Mouse (Mus musculus) thymus, postnatal 0 days (tissue): ENCODE results near the gene Bdp1. TPM values are rescaled to one million over a fixed set of nuclear protein-coding genes. Genes with fewer than 3 reads are reported as not detected.

Experiments
- DNase-seq: peaks from one replicate; pipeline ENCODE4 v3.0.0-alpha.2; 2015; ENCODE audit warnings: low spot score
- polyA plus RNA-seq: library from polyadenylated mRNA; unstranded; fragments of >200 nt; fragmentation: Nextera tagmentation; extraction: Ambion mirVana; gene quantifications from 2 replicates; pipeline ENCODE4 v1.2.1, GENCODE M21; 2015

Bdp1 gene
- polyA plus RNA-seq, 1 experiment from 2014 or later, result 33.0 TPM

DNA sequence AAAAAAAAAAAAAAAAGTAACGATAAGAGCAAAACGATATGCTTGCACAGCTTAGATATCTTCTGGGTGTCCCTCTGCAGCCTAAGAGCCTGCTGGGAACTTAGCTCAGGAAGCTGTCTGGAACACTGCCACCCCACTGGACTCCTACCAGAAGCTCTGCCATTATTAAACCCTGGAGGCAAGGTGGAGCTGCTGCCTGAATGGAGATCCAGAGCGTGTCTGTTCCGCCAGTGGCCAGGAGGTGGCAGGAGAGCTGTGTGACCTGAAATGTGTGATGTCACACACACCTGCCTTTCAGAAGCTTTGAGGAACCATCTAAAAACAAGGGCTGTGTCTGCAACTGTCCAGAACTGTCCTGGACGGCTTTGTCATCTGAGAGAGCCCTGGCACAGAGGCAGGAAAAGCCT, 102.1 kb downstream of the Bdp1 start:
- DNase-seq, result peak; percentile 81

DNA sequence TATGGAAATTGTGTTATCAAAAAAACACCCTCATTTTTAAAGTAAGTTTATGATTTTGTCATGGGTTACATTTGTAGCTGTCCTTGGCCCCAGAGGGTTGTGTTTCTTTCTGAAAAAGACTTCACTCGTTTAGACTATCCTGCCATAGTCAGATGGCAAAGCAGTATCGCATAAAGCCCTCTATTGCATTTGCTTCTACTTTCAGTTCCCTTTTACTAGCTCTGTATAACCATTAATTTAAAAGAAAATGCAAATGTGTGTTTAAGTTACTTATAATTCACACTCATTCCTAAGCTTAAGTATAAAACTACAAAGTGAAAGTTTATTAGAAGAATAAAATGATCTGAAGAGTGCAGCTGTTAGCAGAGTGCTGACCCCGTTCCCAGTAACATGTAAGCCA, 104.8 kb downstream of the Bdp1 start:
- no peak for DNase-seq

DNA sequence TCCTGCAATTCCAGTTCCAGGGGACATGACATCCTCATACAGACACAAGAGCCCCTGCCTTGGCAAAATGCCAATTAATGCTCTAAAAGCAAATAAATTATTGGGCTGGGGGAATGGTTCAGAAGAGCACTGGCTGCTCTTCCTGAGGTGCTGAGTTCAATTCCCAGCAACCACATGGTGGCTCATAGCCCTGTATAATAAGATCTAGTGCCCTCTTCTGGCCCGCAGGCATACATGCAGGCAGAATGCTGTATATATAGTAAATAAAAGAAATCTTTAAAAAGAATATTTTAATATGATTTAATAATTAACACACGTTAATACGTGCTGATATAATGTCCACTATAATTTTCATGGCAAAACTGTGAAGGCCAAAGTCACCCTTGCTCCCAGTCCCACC, 105.8 kb downstream of the Bdp1 start:
- no peak for DNase-seq

DNA sequence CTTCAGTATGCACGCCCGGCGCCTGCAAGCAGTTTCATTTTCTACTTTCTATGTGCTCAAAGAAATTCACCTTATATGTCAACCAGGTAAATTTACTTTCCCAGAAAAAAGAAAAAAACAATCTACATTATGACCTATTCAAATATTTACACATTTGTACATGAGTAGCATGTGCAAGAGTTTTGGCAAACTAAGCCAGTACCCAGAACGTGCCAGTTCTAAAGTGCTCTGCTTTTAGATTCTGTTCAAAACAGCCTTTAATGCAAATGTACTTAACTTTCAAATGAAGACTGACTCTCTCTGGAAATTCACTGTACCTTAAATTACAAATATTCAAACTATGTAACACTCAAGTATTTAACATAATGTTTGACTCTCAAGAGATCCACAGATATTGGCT, 114.3 kb downstream of the Bdp1 start:
- DNase-seq, result no peak

DNA sequence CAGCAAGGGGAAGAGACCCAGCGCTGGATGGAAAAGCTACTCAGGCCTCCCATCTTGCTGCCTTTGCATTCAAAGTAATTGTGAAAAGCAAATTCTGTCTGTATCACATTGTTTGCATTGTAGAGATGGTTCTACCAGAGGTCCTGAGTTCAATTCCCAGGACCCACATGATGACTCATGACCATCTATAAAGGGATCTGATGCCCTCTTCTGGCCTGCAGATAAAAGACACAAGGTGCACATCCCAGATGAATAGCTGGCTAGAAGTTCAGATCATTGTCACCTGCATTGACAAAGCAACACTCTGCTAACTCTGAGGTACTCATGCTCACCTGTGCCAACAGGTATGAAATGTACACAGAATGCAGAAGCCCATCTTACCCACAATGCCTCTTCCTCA, 120.5 kb downstream of the Bdp1 start:
- no peak for DNase-seq

DNA sequence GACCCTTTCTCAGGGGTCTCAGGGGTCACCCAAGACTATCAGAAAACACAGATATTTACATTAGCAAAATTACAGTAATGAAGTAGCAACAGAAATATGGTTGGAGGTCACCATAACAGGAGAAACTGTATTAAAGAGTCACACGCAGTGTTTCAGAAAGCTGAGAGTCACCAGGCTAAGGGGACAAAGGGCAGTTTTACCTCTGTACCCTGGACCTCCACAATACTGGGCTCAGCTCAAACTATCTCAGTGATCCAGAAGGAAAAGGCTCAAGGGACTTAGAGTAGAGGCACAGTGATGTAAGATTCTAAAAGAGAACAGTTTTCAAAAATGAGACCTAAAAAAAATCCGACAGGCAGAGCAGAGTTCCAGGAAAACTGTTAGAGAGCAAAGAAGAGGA, 124.5 kb downstream of the Bdp1 start:
- no peak for DNase-seq

DNA sequence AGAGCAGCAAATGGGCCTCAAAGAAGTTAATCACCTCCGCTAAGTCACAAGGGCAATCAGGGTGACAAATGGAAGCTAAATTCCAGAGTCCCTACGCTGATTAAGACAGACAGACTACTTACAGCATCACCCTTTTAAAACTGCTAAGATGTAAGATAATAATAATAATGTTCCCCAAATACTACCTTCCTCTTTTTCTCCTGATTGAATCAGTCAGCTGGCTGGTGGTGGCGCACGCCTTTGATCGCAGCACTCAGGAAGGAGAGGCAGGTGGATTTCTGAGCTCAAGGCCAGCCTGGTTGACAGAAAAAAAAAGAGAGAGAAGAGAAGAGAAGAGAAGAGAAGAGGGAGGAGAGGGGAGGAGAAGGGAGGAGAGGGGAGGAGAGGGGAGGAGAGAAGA, 133.8 kb downstream of the Bdp1 start:
- no peak for DNase-seq

Other genes starting within 250 kb of the Bdp1 start
- 0.17 and 0.29 TPM in 2 replicates for gene Cartpt, start 203.0 kb downstream of the Bdp1 start, polyA plus RNA-seq
- 16.2 and 18.5 TPM in 2 replicates for gene Mccc2, start 88.4 kb downstream of the Bdp1 start, polyA plus RNA-seq
- 40.5 and 48.2 TPM in 2 replicates for gene Serf1, start 3.9 kb upstream of the Bdp1 start, polyA plus RNA-seq
- 44.8 and 54.4 TPM in 2 replicates for gene Smn1, start 20.8 kb upstream of the Bdp1 start, polyA plus RNA-seq
- gene Naip2, start 98.0 kb upstream of the Bdp1 start, polyA plus RNA-seq, result 0.52 and 0.54 TPM in 2 replicates
- gene Naip5, start 142.3 kb upstream of the Bdp1 start, polyA plus RNA-seq, result 0.34 and 0.41 TPM in 2 replicates
- gene Naip6, start 213.6 kb upstream of the Bdp1 start, polyA plus RNA-seq, result 0.14 and 0.26 TPM in 2 replicates